Comparison of ENCODE assay signal across 8 mouse cellular contexts in genomic region chr1:177441492-177442195, GRCm38 (mm10). TPM values are rescaled to one million over a fixed set of nuclear protein-coding genes. Genes with fewer than 3 reads are reported as not detected.
DNase-seq lines count a peak whose midpoint lies in the region; ATAC-seq and TF ChIP-seq lines count a peak whose summit lies in the region.

No protein-coding gene starts in this region.

- ATAC-seq in G1E (ENCODE audit: extremely low read depth, insufficient number of reproducible peaks, low FRiP score, poor library complexity, severe bottlenecking): peak; percentile 91
- ATAC-seq in forebrain, embryonic 16.5 days: peak; percentile 98
- ATAC-seq in lung, embryonic 15.5 days (ENCODE audit: borderline replicate concordance, extremely low read depth, low FRiP score, low TSS enrichment): peak; percentile 100

- peak; percentile 97 for DNase-seq in G1E (ENCODE audit: low spot score)
- DNase-seq in cerebellum, adult 18-20 months: peak; percentile 97 to 99
- peak; percentile 98 for DNase-seq in heart, postnatal 4 days
- DNase-seq in layer of hippocampus, adult 8-10 months (ENCODE audit: low spot score in 2 of 2): peak; percentile 96 to 97
- DNase-seq in ovary, adult 18-20 months (ENCODE audit: low spot score): peak; percentile 99
- peak; percentile 98 for DNase-seq in thymus, postnatal 0 days (ENCODE audit: low spot score)

- peak overlapping the region; percentile 96 for H3K27ac ChIP-seq in forebrain, embryonic 16.5 days (ENCODE audit: low read length)
- peak overlapping the region; percentile 99 for H3K27ac ChIP-seq in lung, embryonic 15.5 days

- no peaks in the 10 kb centered on the region for H3K9me3 ChIP-seq in G1E (replicated peaks)
- no peaks in the 10 kb centered on the region for H3K9me3 ChIP-seq in forebrain, embryonic 16.5 days (ENCODE audit: control insufficient read depth, low read length)
- H3K9me3 ChIP-seq in lung, embryonic 15.5 days: no peaks in the 10 kb centered on the region

- peak overlapping the region; percentile 71 for H3K9ac ChIP-seq in forebrain, embryonic 16.5 days (replicated peaks; ENCODE audit: low read depth, low read length)
- peak overlapping the region; percentile 72 for H3K9ac ChIP-seq in lung, embryonic 15.5 days

- peaks cover 28% of the 10 kb centered on the region for H3K4me1 ChIP-seq in G1E (ENCODE audit: insufficient read depth, low read depth, low read length)
- H3K4me1 ChIP-seq in forebrain, embryonic 16.5 days (replicated peaks; ENCODE audit: control insufficient read depth, insufficient read depth, low read length): peaks cover 17% of the 10 kb centered on the region
- H3K4me1 ChIP-seq in lung, embryonic 15.5 days: peaks cover 31% of the 10 kb centered on the region

- H3K4me3 ChIP-seq in G1E (ENCODE audit: low read depth, low read length): peak overlapping the region; percentile 86
- H3K4me3 ChIP-seq in forebrain, embryonic 16.5 days (replicated peaks; ENCODE audit: low read length): peak overlapping the region; percentile 64
- peak overlapping the region; percentile 90 for H3K4me3 ChIP-seq in lung, embryonic 15.5 days

- no peaks in the 10 kb centered on the region; the same call in 1 of the 2 replicates for H3K27me3 ChIP-seq in G1E (ENCODE audit: insufficient read depth, low read length)
- H3K27me3 ChIP-seq in forebrain, embryonic 16.5 days (replicated peaks; ENCODE audit: control insufficient read depth, insufficient read depth, low read length): no peaks in the 10 kb centered on the region
- no peaks in the 10 kb centered on the region for H3K27me3 ChIP-seq in lung, embryonic 15.5 days

- H3K4me2 ChIP-seq in forebrain, embryonic 16.5 days (ENCODE audit: low read length): peak overlapping the region; percentile 71
- H3K4me2 ChIP-seq in lung, embryonic 15.5 days: peak overlapping the region; percentile 89

- under 1% methylated on average over 70 of the region's 87 CpGs for WGBS in forebrain, embryonic 16.5 days
- WGBS in lung, embryonic 15.5 days: 0% methylated on average over 78 of the region's 87 CpGs

- peaks cover 3% of the 10 kb centered on the region for H3K36me3 ChIP-seq in G1E (replicated peaks)
- no peaks in the 10 kb centered on the region for H3K36me3 ChIP-seq in forebrain, embryonic 16.5 days (ENCODE audit: control insufficient read depth, insufficient read depth)
- no peaks in the 10 kb centered on the region for H3K36me3 ChIP-seq in lung, embryonic 15.5 days

- TF ChIP-seq CTCF in G1E (IDR thresholded peaks at IDR 0.05; ENCODE audit: low read depth, low read length): no peak

RNA-seq across cellular contexts. Expression of gene Zbtb18, which starts 0.5 kb away (rescaled TPM):
- 40.3 and 42.7 TPM in 2 replicates for total RNA-seq in G1E (2014; fragmentation: Nextera tagmentation)
- total RNA-seq in G1E (2017): 12.8 and 16.1 TPM in 2 replicates
- polyA plus RNA-seq in G1E (2012): 6.6 and 13.0 TPM in 2 replicates
- polyA plus RNA-seq in forebrain, embryonic 16.5 days (2015; fragmentation: Nextera tagmentation; extraction: Ambion mirVana): 111 and 146 TPM in 2 replicates
- 10 to 100 TPM; 44.2 to 49.7 TPM for total RNA-seq in heart, postnatal 4 days (2021)
- 100 to 1,000 TPM; 478 to 591 (median 521) TPM for total RNA-seq in layer of hippocampus, adult 8-10 months (2022)
- 1.8 and 2.5 TPM in 2 replicates for polyA plus RNA-seq in lung, embryonic 15.5 days (2015; fragmentation: Nextera tagmentation; extraction: Ambion mirVana)
- polyA plus RNA-seq in thymus, postnatal 0 days (2015; fragmentation: Nextera tagmentation; extraction: Ambion mirVana): 5.9 and 7.1 TPM in 2 replicates

Comparison
In these comparisons a context has a peak if more than half of its experiments do, and no peak if none do; other contexts are left out.
1. Peak in every context shown above with its lines: DNase-seq, ATAC-seq, H3K4me3 ChIP-seq and H3K27ac ChIP-seq.